Mouse (Mus musculus) adrenal gland, postnatal 36 days (tissue): ENCODE results near the gene Prss57. TPM values are rescaled to one million over a fixed set of nuclear protein-coding genes. Genes with fewer than 3 reads are reported as not detected.

Source experiments
- DNase-seq, 2 experiments: peaks; one replicate each; pipeline ENCODE4 v3.0.0; 2021; ENCODE audit warnings: mixed read lengths in 1 of 2
- total RNA-seq, 2 experiments: library from RNA; stranded (reverse); gene quantifications; 2 replicates each; pipeline ENCODE4 v1.2.3; 2021

Gene Prss57
- total RNA-seq, 2 experiments from 2014 or later, result not detected

DNA sequence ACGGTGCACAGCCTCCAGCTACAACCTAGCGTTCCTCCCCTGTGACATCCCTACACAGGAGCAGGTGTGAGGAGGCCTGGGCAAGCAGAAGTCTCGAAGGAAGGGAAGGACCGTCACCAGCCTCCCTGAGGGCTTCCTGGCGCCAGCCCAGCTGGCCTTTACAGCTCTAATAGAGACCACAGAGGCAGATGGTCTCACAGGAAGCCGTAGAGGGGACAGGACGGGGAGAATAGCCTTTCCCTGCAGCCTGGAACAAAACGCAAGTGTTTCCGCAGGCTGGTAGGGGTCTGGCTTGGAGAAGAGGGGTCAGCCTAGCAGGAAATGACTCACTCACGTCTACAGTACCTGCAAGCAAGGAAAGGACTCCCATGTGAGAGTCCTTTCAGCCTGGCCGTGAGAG lies 17.1 kb upstream of the Prss57 start:
- DNase-seq, result peak; percentile 48 to 58

DNA sequence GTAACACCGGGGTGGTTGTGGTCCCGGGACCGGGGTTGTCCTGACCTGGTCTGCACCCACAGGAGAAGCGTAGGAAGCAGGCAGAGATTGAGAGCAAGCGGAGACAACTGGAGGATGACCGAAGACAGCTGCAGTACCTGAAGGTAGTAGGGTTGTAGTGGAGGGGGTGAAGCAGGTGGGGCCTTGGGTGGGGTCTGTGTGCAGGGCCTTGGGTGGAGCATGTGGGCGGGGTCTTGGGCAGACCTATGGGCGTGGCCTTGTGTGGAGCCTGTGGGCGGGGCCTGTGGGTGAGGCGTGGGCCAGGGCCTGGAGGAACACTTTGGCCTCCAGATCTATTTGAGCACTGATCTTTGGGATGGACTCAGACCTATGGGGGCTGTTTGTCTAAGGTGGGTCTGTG lies 16.2 kb upstream of the Prss57 start:
- DNase-seq, result peak in 1 of 2 experiments; percentile 56

DNA sequence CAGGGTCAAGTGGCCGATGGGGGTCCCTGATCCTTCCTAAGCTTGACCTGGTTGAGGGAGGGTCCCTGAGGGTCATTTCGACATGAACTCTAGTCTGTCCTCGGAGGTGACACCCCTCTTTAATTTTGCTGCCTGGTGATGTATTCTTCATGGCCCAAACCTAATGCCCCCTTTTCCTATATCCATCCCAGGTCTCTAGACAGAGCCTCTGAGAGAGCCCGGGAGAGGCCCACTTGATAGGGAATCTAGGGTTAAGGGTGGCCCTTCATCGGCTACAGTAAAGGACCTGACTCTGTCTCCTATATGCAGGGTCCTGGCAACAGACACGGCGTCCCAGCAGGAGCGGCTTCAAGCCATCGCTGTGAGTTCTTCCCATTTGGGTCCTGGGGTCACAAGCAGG lies 15.6 kb upstream of the Prss57 start:
- no peak for DNase-seq

DNA sequence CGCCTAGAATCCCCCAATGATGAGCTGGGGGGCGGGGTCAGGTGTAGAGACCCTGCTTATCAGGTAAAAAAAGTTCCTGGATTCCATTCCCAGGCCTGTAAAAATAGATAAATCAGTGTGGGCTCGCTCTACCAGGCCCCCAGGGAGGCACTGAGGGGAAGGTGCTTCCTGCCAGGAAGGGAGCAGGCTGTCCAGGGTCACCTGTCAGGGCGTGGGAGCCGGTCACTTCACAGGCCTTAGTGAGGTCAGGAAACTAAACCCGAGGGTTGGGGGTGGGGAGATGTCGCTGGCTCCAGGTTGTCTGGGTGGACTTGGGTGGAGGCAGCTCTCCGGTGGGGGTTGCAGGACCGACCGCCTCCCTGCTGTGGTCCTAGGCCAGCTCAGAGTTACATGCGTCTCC lies 14.9 kb upstream of the Prss57 start:
- peak; percentile 62 to 76 for DNase-seq

DNA sequence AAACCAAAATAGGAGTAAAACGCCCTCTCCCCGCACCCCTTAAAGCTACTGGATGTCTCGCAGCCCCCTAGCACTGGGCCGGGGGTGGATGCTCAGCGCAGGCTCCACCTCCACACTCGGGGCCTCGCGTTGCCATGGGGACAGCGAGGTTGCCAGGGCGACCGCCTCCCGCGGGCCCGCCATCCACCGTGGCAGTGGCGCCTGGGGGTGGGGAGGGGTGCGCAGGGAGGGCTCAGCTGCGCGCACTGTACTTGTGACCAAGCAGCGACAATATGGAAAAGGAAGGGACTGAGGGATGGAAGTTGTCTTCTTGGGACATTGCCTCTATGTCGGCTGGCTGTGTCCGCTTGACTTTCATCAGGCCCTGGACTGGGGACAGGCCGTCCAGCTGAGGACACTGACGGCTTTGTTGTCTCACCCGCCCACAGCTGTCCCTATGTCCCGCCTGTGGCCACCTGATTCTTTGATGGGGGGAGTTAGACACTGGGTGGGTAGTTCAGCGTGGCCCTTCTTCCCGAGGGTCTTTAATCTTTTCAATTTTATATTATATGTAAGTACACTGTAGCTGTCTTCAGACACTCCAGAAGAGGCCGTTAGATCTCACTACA lies 13.1 kb upstream of the Prss57 start:
- DNase-seq, result peak in 1 of 2 experiments; percentile 64

DNA sequence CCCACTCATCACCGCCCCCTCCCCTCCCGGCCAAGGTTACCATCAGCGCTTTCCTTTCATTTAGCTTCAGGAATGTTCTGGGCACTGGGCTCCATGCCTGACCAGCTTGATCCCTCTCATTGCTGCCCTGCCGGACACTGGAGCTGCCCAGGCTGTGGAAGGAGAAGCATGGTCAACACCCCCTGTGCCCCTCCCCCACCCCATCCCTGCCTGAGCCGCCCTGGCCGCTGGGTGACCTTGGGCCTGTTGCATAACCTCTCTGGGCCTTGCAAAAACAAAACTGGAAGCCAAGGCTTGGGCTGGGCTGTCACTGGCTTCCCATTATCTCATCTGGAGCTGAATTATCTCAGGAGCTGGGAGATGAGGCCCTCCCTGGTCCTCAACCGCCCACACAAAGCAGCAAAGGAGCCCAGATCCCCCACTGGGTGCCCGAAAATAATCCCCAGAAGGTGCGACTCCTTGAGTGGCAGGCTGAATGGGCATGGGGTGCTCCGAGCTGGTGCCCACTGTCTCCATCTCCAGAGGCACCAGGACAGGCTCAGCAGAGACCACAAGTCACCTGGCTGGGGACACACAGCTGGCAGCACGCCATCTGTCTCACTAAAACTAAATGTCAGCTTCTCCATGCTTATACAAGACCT lies 11.7 kb upstream of the Prss57 start:
- DNase-seq, result peak; percentile 90 to 91

DNA sequence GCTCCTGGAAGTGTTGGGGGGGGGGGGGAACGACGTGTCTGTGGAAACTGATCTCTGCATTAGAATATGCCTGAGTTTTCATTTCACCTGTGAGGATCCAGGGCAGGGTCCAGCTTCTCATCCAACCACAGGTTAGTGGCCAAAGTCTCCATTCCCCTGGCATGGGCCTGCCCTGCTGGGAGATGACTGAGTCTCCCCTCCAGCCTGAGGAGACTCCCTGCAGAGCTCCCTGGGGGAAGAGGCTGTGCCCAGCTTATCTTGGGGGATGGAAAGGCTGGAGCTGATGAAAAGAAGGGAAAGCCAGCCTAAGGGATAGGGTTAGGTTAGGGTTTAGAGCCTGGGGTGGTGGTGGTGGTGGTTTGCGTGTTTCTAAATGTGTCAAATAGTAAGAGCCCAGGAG lies 11.1 kb upstream of the Prss57 start:
- peak in 1 of 2 experiments; percentile 52 for DNase-seq

DNA sequence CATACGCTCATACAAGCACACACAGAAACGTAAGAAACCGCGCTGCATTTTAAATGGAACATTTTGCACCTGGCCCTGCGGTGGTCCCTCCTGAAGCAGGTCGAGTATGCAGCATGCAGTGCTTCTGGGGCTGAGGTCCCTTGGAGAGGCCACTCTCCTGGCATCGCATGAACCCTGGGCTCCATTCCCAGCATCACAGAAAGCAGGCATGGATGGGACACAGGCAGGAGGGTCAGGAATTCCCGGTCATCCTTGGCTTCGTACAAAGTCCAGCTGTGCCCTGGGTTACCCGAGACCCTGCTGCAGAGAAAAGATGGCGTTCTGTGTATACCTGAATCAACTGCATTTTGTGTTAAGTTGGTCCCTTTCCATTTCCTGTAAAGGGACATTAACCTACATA lies 9.7 kb upstream of the Prss57 start:
- no peak for DNase-seq

DNA sequence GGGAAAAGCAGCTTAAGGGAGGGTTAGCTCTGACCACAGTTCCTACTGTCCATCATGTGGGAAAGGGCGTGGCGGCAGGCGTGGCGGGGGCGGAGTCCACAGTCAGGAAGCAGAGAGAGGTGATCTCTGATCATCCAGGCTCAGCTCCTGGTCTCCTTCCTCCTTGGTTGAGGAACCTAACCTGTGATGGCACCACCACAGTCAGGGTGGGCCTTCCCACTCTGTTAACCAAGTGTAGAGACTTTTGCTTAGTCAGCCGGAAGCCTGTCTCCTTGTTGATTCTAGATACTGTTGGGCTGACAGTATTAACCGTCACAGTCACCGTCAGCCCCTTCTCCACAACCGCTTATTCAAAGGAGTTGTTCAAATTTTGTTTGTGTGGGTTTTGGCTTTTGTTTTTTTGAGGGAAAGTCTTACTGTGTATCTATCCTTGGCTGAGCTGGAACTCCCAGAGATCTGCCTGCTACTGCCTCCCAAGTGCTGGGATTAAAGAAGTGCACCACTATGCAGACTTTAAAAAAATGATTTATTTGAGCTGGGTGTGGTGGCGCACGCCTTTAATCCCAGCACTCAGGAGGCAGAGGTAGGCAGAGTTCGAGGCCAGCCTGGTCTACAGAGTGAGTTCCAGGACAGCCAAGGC lies 7.6 kb upstream of the Prss57 start:
- DNase-seq, result peak in 1 of 2 experiments; percentile 50

DNA sequence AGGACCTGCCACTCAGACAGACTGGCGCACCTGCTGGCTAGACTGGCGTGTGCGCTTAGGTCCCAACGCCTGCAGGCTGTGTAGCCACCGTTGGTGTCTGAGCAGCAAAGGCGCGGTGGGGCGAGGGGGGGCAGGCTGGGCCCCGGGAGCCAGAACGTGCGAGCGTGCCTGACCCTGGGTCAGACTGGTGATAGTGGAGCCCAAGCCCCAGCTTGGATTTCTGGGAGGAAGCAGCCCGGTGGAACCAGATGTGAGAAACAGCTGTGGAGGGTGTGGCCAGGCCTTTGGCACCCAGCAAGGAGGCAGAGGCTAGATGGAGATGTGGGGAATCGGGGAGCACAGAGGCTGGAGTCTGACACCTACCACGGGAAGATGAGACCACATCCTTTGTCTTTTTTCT lies 6.6 kb upstream of the Prss57 start:
- DNase-seq, result no peak

DNA sequence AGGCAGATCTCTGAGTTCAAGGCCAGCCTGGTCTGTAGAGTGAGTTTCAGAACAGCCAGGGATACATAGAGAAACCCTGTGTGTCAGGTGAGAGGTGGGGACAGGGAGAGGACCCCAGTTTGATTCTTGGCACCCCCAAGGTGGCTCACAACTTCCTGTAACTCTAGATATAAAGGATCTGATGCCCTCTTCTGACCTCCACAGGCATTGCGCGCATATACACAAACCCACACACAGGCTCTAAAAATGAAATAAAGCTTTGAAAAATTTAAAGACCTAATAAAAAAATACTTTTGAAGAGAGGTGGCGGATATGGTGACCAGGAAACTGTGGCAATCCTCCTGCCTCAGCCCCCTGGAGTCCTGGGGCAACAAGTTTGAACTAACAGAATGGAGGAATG lies 5.1 kb upstream of the Prss57 start:
- DNase-seq, result no peak

DNA sequence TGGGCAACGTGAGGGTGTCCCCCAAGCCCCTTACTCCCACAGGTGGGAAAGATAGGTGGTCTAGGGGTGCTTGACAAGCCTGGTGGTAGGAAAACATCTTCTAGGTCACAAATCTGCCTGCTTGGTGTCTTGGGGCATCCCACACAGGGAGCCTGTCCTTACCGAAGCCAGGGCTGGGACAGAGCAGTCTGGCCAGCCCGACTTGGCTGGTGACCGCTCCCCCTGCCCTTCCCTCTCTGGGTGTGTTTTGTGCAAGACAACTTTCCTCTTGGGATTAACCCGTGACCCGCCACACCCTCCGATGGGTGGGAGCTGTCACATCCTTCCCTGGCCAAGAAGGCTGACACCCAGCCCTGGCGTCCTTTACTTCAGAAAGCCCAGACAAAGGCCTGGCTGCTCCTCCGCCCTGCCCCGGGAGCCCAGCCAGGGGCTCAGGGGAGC lies 3.8 kb upstream of the Prss57 start:
- peak; percentile 70 to 83 for DNase-seq

DNA sequence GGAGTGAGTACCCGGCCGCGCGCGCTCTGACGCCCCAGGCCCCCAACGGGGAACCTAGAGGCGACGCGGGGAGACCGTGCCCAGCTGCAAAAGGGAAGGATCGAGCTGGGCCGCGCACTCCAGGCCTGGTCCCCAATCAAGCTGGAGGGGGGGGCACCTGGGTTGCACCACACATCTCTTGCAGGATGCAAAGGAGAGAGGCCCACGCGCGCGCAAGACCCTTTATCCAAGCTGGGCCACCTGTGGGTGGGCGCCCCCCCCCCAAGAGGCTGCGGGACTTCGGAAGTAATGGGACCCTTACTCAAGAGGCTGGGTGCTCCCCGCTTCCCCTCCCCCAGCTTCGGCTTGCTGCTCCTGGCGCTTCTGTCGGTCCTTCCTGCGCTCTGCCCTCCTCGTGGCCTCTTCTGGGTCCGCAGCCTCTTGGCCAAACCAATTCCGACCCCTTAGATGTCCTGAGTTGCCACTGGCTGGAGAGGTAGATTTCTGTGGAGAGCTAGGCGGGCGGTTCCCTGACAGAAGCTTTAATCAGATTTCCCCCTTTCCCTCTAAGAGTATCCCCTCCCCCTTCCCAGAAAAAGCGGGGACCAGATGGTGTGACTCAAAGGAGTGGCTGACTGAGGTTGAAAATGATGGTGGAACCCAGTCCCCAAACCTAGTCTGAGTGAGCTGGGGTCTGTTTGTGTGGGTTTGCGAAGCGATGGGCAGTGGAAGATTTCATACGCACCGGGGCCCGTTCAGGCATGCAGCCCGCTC lies 3.2 kb upstream of the Prss57 start:
- DNase-seq, result peak in 1 of 2 experiments; percentile 63

DNA sequence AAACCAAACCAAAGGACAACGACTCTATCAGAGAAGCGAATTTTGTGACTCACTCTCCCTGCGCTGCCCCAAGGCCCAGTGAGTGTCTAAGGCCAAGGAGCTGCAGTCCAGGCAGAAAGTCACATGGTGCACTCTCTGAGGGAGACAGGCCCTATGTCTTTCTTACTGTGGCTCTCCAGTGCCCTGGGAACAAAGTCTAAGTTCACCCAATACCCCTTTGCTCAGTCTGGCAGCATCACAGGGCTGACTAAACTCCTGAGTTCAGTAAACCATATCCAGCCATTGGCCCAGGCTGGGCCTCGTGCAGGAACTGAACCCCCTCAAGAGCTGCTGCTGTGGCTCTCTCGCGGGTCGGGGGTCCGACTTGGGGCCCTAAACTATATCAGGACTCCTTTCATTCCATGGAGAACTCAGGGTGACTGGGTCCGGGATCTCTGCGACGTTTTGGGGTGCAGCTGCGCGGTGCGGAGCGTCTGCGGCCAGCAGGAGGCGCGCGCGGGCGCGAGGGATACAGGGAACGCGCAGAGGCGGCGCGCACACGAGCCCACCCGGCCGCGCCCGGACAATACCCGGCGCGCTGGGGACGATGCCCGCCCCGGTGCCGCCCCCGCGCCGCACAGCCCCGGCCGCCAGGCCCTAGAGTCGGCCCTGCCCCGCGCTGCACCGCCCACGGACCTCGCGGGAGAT lies 2.4 kb upstream of the Prss57 start, which contains the start of gene Palm:
Palm (plus strand) TSS at position 522 of the 687 bp plus-strand sequence.
- DNase-seq, result peak; percentile 83 to 91

DNA sequence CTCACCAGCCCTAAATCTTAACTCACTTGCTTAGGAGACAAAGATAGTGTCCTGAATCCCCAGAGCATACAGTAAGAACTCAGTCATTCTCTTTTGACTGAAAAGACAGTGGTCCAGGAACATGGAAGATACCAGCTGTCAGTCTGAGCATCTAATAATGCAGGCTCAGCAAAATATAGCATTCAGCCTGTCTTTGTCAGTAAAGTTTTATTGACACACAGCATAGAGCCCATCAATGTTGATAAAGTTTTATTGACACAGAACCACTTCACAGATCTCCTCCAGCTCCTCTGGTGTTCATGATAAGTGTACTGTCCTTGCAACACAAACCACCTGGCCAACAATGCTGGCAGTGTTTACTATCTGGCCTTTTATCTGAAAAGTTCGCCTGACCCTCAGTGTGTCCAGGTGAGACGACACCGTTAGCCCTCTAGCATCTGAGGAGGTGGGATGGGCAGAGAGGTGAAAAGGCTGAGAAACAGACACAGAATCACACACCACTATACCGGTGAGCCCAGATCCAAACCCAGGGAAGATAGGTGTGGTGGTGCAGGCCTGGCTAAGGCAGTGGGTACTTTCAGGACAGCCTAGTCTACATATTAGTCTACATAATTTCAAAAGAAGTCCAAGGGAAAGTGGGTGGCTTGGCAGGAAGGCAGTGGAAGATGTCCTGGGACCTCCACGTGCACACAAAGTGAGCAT lies 1.7 kb upstream of the Prss57 start:
- DNase-seq, result no peak

DNA sequence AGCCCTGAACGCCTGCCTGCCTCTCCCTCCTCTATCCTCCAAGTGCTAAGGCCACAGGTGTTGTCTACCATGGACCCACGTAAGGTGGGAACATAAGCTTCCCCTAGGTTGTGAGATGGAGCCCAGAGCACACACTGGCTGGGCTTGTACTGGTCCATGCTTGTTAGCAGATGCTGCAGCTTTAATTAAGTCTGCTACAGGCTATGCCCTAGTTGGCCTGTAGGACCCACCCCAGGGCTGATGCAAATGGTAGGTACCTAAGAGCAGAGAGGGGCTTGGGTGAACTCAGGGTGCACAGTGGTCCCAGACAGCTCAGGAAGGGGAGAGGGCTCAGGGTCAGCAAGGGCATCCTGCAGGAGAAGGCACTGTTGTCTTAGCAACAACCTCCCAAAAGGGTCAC lies 1.2 kb downstream of the Prss57 start:
- DNase-seq, result no peak

DNA sequence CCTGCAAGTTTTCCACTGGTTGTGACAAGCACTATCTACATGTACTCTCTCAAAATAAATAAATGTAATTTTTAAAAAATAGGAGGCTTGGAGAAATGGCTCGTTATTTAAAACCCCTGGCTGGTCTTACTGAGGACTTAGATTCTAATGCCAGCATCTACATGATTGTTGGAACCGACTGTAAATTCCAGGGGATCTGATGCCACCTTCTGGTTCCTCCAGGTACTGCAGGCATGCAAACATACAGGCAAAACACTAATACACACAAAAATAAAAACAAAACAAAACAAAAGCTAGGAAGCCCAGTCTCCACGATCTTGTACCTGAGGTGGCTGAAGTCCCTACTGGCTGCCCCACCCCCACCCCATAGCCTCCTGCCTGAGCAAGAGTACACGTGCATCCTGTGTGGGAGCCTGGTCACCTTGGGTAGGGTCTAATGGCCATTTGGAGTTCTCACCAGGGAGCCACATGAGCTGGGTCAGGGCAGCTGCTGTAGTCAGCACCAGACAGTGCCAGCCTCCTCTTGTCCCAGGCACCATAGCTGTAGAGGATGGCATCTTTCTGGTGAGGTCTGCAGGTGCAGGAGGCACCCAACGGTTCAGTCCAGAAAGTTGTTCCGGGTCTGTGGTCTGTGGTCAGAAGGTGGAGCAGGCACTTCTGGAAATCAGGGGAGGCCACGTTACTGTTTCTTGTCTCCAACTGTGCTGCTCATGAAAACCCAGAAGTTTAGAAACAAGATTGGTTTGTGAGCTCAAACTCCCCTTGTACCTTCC lies 2.2 kb downstream of the Prss57 start:
- DNase-seq, result peak; percentile 75 to 82

DNA sequence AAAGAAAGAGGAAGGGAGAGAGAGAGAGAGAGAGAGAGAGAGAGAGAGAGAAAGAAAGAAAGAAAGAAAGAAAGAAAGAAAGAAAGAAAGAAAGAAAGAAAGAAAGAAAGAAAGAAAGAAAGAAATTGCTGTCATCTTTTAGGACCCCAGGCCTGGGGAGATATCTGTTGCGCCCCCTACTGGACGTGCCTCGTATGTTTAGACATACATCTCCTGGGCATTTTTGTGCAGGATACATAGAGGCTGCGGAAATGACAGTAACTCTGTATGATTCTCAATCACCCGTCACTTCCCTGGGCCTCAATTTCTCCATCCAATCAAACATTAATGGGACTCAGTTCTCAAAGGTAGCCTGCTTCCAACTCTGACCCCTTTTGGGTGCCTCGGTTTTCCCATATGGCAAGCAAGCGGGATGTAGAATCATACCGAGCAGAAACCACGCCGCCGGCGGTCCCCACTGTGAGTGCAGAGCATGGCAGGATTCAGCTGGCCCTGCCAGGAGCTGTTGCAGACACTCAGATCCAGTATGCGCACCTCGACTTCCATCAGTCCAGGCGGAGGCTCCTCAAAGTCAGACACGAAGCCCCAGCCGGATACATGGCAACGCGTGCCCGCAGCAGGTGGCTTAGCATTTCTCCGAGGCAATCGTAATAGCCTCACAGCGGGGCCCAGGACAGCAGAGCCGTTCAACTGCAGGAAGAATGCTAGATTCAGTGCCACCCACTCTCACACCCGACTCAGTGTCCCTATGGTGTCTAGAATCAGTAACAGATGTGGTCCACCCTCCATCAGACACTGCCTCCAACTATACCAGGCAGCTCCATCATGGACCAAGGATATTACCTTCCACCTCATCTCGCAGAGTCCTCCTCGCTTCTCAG lies 6.6 kb downstream of the Prss57 start:
- no peak for DNase-seq

DNA sequence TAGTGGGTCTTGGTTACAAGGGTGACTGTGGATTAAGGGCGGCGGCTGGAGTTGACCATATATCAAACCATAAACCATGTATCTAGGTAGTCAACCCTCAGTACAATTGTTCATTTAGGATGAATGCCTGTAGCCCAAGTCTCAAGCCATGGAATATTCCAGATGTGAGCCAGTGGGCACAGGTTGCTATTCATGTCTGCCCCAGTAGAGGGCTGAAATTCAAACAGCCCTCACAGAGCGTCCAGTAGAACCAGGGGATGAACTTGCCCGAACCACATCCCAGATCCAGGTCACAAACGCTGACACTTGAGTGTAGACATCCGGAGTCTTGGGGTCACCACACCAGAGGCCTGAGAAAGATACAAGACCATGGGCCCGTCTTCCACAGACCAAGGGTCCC lies 7.7 kb downstream of the Prss57 start:
- peak in 1 of 2 experiments; percentile 33 for DNase-seq

DNA sequence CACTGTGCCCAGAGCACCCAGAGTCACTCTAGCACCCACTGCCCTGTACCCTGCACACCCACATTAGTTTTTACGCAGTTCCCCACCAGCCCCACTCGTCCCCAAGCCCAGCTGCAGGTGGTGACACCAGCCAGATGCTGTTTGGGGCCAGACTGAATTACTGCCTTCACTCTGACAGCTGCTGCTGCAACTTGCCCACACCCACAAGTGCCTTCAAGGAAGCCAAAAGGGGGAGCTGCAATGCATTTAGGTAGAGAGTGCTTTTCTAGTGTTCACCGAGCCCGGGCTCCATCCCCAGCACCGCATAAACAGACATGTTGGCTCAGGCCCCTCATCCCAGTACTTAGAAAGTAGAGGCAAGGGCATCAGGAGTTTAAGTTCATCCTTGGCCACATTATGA lies 8.8 kb downstream of the Prss57 start:
- DNase-seq, result no peak
